Mouse (Mus musculus): ENCODE measurements around the gene Slamf6.
"Not testable (repeated sequence)": the region's sequence is repeated elsewhere in the genome, so short reads cannot be mapped to it uniquely, and the experiment has no call there.

The Slamf6 gene

GRCm38 (mm10) chr1:171957411-171957810, 40.1 kb downstream of the Slamf6 start:
- no peak for DNase-seq (ENCODE audit: low spot score in 2 of 2)

GRCm38 (mm10) chr1:171960726-171961125, 43.4 kb downstream of the Slamf6 start:
- no peak for DNase-seq (ENCODE audit: low spot score in 2 of 2)

- DNase-seq (ENCODE audit: low spot score in 2 of 2) = no peak
Observed at GRCm38 (mm10) chr1:171961704-171962103, 44.4 kb downstream of the Slamf6 start.

- no peak for DNase-seq (ENCODE audit: low spot score in 2 of 2)
Observed at GRCm38 (mm10) chr1:171963613-171964012, 46.3 kb downstream of the Slamf6 start.

GRCm38 (mm10) chr1:171966054-171966790, 48.9 kb downstream of the Slamf6 start:
- no peak for DNase-seq (ENCODE audit: low spot score in 2 of 2)

GRCm38 (mm10) chr1:171969221-171969620, 51.9 kb downstream of the Slamf6 start:
- no peak for DNase-seq (ENCODE audit: low spot score in 2 of 2)

- no peak for DNase-seq (ENCODE audit: low spot score in 2 of 2)
Observed at GRCm38 (mm10) chr1:171970854-171971586, 53.7 kb downstream of the Slamf6 start.

- DNase-seq (ENCODE audit: low spot score in 2 of 2) = not testable (repeated sequence)
Observed at GRCm38 (mm10) chr1:171974361-171974760, 57.0 kb downstream of the Slamf6 start.

GRCm38 (mm10) chr1:171975377-171975776, 58.1 kb downstream of the Slamf6 start:
- DNase-seq (ENCODE audit: low spot score in 2 of 2) = no peak

GRCm38 (mm10) chr1:171975831-171976230, 58.5 kb downstream of the Slamf6 start:
- DNase-seq (ENCODE audit: low spot score in 2 of 2) = no peak

- DNase-seq (ENCODE audit: low spot score in 2 of 2) = no peak
Observed at GRCm38 (mm10) chr1:171976826-171977539, 59.7 kb downstream of the Slamf6 start.

- no peak for DNase-seq (ENCODE audit: low spot score in 2 of 2)
Observed at GRCm38 (mm10) chr1:171977891-171978290, 60.6 kb downstream of the Slamf6 start.

- no peak for DNase-seq (ENCODE audit: low spot score in 2 of 2)
Observed at GRCm38 (mm10) chr1:171979969-171980730, 62.8 kb downstream of the Slamf6 start.

- DNase-seq (ENCODE audit: low spot score in 2 of 2) = no peak
Observed at GRCm38 (mm10) chr1:171982170-171982569, 64.9 kb downstream of the Slamf6 start.

GRCm38 (mm10) chr1:171982740-171983139, 65.4 kb downstream of the Slamf6 start:
- DNase-seq (ENCODE audit: low spot score in 2 of 2) = no peak

GRCm38 (mm10) chr1:171983372-171984001, 66.2 kb downstream of the Slamf6 start:
- no peak for DNase-seq (ENCODE audit: low spot score in 2 of 2)

- no peak for DNase-seq (ENCODE audit: low spot score in 2 of 2)
Observed at GRCm38 (mm10) chr1:171984121-171984520, 66.8 kb downstream of the Slamf6 start.

GRCm38 (mm10) chr1:171991883-171992282, 74.6 kb downstream of the Slamf6 start:
- no peak for DNase-seq (ENCODE audit: low spot score in 2 of 2)

- DNase-seq (ENCODE audit: low spot score in 2 of 2) = no peak
Observed at GRCm38 (mm10) chr1:171992901-171993530, 75.7 kb downstream of the Slamf6 start.

- DNase-seq (ENCODE audit: low spot score in 2 of 2) = no peak
Observed at GRCm38 (mm10) chr1:171994501-171994900, 77.2 kb downstream of the Slamf6 start.

Data from cerebellum, postnatal 4 days (tissue).